Mouse (Mus musculus): ENCODE measurements around the gene Dnaaf1.

DNA sequence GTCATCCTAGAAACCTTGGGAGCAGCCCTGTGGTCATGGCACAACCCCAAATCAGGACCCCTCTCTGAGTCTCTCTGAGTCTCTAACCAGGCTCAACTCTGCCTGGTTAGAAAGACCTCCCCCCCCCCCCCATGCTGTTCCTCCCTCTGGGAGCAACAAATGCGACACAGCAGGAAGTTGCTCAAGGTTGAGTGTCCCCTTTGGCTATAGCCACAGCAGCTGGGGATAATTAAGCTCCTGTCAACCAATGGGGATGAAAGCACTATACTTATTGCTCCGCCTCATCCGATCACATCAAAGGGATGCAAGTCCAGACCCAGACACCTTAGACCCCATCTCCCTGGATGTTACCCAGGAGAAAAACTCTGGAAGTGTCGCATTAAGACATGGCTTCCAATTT lies 47.5 kb downstream of the Dnaaf1 start:
- TF ChIP-seq POLR2A (IDR thresholded peaks at IDR 0.05; ENCODE audit: low read depth, low read length) (no peak), CTCF (IDR thresholded peaks at IDR 0.05; ENCODE audit: borderline replicate concordance, insufficient read depth, low read length) (no peak)

Data from embryonic fibroblast, embryonic 13.5 days (primary cell).